Mouse (Mus musculus) layer of hippocampus, adult 2 months (tissue): Measurements from ENCODE around the gene Cox11. TPM values are rescaled to one million over a fixed set of nuclear protein-coding genes. Genes with fewer than 3 reads are reported as not detected.

Source experiments
- DNase-seq, 2 experiments: peaks; one replicate each; pipeline ENCODE4 v3.0.0; 2022; ENCODE audit warnings: low spot score in 2 of 2
- H3K27ac ChIP-seq: fragments of 200-600 bp; 2 replicates; pipeline ENCODE4 v1.8.1; 2022
- H3K4me3 ChIP-seq: fragments of 200-600 bp; 2 replicates; pipeline ENCODE4 v1.8.1; 2022; ENCODE audit warnings: mild to moderate bottlenecking
- CTCF ChIP-seq: fragments of 200-600 bp; conservative IDR thresholded peaks from 2 replicates; pipeline ENCODE4 v1.8.1; 2022; ENCODE audit warnings: antibody characterized with exemption, mild to moderate bottlenecking, moderate library complexity
- total RNA-seq, 2 experiments: library from RNA; stranded (reverse); gene quantifications; 2 replicates each; pipeline ENCODE4 v1.2.3; 2021

The Cox11 gene
- total RNA-seq, 2 experiments from 2014 or later: 23.3 to 26.0 TPM

DNA sequence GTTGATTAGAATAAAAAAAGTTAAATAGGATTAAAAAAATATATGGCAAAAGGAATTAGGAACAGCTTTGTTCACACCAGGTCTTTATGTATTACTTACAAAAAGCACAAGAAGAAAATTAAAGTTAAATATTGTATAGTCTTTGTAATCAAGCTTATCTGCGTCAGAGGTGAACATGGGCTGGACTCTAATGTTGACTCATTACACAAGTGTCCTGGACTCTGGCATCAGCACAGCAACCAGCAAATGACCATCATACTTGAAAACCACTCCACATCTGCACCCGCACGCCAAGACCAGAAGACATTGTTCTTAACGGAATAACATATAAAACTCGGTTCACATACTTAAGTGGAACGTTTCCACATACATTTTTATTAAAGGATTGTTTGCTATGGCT is 29.4 kb downstream of the Cox11 start:
- H3K27ac ChIP-seq: no peak overlapping the region; the same call in 1 of the 2 replicates
- no peak for TF ChIP-seq CTCF
- no peak overlapping the region for H3K4me3 ChIP-seq
- no peak for DNase-seq

GRCm38 (mm10) chr11:90675479-90676110 is 37.6 kb downstream of the Cox11 start:
- no peak for TF ChIP-seq CTCF
- H3K4me3 ChIP-seq: no peak overlapping the region
- no peak for DNase-seq
- no peak overlapping the region for H3K27ac ChIP-seq

GRCm38 (mm10) chr11:90677027-90677426 is 39.1 kb downstream of the Cox11 start:
- TF ChIP-seq CTCF: no peak
- H3K4me3 ChIP-seq: no peak overlapping the region
- DNase-seq: no peak
- no peak overlapping the region for H3K27ac ChIP-seq

DNA sequence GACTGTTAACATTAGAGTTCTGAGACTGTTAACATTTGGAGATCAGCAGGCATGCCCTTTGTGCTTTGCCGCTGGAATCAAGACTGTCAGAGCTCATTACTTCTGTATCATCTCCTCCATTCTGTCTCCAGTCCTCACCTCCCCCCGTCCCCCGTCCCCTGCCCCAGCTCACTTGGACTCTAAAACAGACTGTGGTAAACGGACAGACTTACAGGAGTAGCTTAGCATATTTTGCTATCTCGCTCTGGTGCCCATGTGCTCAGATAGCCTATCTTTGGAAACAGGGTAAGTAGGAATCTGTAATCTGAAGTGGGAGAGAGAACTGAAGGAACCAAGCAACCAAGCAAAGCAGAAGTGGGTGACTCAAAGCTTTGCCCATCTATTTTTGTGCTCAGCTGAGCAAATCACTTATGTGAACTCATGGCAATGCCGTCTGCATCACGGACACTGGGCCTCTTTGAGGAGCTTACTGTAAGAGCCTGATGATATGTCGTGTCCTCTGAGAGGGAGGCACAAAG is 39.9 kb downstream of the Cox11 start:
- Histone ChIP-seq H3K27ac (no peak overlapping the region; the same call in 1 of the 2 replicates), H3K4me3 (no peak overlapping the region)
- peak in 1 of 2 experiments; percentile 13 for DNase-seq
- no peak for TF ChIP-seq CTCF

DNA sequence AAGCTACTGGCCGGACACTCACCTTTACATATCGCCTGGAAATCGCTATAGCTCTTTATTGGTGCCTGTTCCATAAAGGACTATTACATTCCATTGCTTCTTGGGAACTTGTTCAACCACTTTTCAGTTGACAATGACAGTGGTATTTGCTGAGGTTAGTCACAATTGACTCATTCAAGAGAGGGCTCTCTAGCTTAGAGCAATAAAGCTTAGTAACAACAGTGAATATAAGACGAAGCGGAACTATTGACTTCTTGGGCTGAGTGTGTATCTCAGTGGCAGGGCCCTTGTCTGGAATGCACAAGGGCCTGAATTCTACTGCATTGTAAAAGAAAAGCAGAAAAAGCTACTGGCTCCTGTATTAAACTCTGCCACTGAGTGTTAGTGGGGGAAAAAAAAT is 40.6 kb downstream of the Cox11 start:
- H3K4me3 ChIP-seq: no peak overlapping the region
- peak overlapping the region; percentile 46; the same call in 1 of the 2 replicates for H3K27ac ChIP-seq
- no peak for TF ChIP-seq CTCF
- no peak for DNase-seq

GRCm38 (mm10) chr11:90681171-90681570 is 43.2 kb downstream of the Cox11 start:
- no peak for DNase-seq
- H3K27ac ChIP-seq: no peak overlapping the region
- TF ChIP-seq CTCF: no peak
- no peak overlapping the region for H3K4me3 ChIP-seq

GRCm38 (mm10) chr11:90684765-90685164 is 46.8 kb downstream of the Cox11 start:
- DNase-seq: no peak
- no peak for TF ChIP-seq CTCF
- Histone ChIP-seq H3K27ac (peak overlapping the region; percentile 52; the same call in 1 of the 2 replicates), H3K4me3 (no peak overlapping the region)

GRCm38 (mm10) chr11:90685196-90685595 is 47.2 kb downstream of the Cox11 start:
- Histone ChIP-seq H3K27ac (peak overlapping the region; percentile 52; the same call in 1 of the 2 replicates), H3K4me3 (no peak overlapping the region)
- DNase-seq: no peak
- no peak for TF ChIP-seq CTCF

GRCm38 (mm10) chr11:90686287-90687025 is 48.5 kb downstream of the Cox11 start:
- no peak for DNase-seq
- Histone ChIP-seq H3K4me3 (peak overlapping the region; percentile 85), H3K27ac (0 out of 2 replicates have a peak overlapping the region, but pooled peaks have one; percentile 85)
- no peak for TF ChIP-seq CTCF

- TF ChIP-seq CTCF: no peak
- DNase-seq: peak in 1 of 2 experiments; percentile 6
- peak overlapping the region; percentile 85 for H3K27ac ChIP-seq
- H3K4me3 ChIP-seq: peak overlapping the region; percentile 85
Measured at GRCm38 (mm10) chr11:90687040-90687439, 49.1 kb downstream of the Cox11 start.

GRCm38 (mm10) chr11:90687460-90688416 is 49.8 kb downstream of the Cox11 start, which contains the start of gene Tom1l1:
TSS of gene Tom1l1 (minus strand) at chr11:90688366.
- TF ChIP-seq CTCF: no peak
- peak; percentile 76 to 82 for DNase-seq
- Histone ChIP-seq H3K27ac (peak within 1 kb of the TSS; percentile 85), H3K4me3 (peak within 1 kb of the TSS; percentile 85)

DNA sequence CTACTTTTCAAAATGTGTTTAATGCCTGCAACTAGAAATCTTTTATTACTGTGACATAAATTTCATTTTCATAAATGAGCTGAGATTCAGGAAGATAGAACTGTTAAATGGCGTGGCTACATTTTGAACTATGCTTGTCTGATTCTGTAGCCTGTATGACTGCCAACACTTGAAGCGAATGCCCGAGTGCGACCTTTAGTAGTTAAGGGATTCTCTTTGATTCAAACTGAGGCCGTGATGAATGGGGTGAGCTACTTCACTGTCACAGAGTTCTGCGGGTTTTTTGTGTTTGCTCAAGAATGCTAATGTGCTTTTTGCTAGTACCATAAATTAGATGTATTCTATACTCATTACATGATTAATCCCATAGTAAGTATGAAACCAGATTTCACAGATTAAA is 52.4 kb downstream of the Cox11 start:
- no peak for DNase-seq
- Histone ChIP-seq H3K27ac (no peak overlapping the region), H3K4me3 (no peak overlapping the region)
- TF ChIP-seq CTCF: no peak

GRCm38 (mm10) chr11:90694206-90694605 is 56.2 kb downstream of the Cox11 start:
- TF ChIP-seq CTCF: no peak
- H3K4me3 ChIP-seq: no peak overlapping the region
- DNase-seq: no peak
- H3K27ac ChIP-seq: no peak overlapping the region

Other genes starting within 250 kb of the Cox11 start
- gene Hlf, start 247.3 kb upstream of the Cox11 start, total RNA-seq: 10 to 100 TPM; 87.7 to 88.2 TPM
- gene Stxbp4, start 89 bp upstream of the Cox11 start, total RNA-seq: 10 to 100 TPM; 12.0 to 16.1 TPM
- gene Tom1l1, start 50.2 kb downstream of the Cox11 start, total RNA-seq: 10 to 100 TPM; 23.0 to 28.3 TPM